Mouse (Mus musculus) CH12.LX (cell line): ENCODE data around the gene Slc34a2. TPM values are rescaled to one million over a fixed set of nuclear protein-coding genes. Genes with fewer than 3 reads are reported as not detected.
A peak's percentile ranks its signal among the peaks of the same experiment; 100 is the strongest.

Experiments
- DNase-seq: peaks from one replicate; pipeline ENCODE4 v3.0.0-alpha.2; 2013; ENCODE audit errors: extremely low read depth
- H3K27ac ChIP-seq: 2 replicates; pipeline ENCODE4 v1.5.1; 2012; ENCODE audit warnings: low read depth, mild to moderate bottlenecking, control low read depth, moderate library complexity; ENCODE audit not compliant: insufficient read depth
- H3K27me3 ChIP-seq: replicated peaks from 2 replicates; pipeline ENCODE3; 2012; ENCODE audit warnings: inconsistent platforms
- H3K36me3 ChIP-seq, 2 experiments: replicated peaks in 1 of 2; 2 replicates each; pipeline versions ENCODE3 to v1.6.1; 2012; ENCODE audit warnings: inconsistent platforms in 1 of 2, low read length in 1 of 2, mild to moderate bottlenecking in 1 of 2, mixed read lengths in 1 of 2, moderate library complexity in 1 of 2; ENCODE audit not compliant: control insufficient read depth in 1 of 2, insufficient read depth in 1 of 2
- H3K4me1 ChIP-seq, 2 experiments: 2 replicates each; pipeline ENCODE4 v1.6.1; 2012; ENCODE audit warnings: inconsistent platforms in 1 of 2, moderate library complexity in 1 of 2; ENCODE audit not compliant: insufficient read depth in 2 of 2, control insufficient read depth in 1 of 2
- H3K4me2 ChIP-seq: 2 replicates; pipeline ENCODE4 v1.6.1; 2012; ENCODE audit warnings: low read depth, mild to moderate bottlenecking, control low read depth; ENCODE audit not compliant: poor library complexity, insufficient read depth, severe bottlenecking
- H3K4me3 ChIP-seq, 3 experiments: fragments of 150-350 bp in 1 of 3; sonication (generic) in 1 of 3; replicated peaks in 1 of 3; 2 replicates each; pipeline versions ENCODE3 to v1.5.1; 2011 to 2012; ENCODE audit warnings: low read depth in 2 of 3, low read length in 2 of 3, mild to moderate bottlenecking in 2 of 3, moderate library complexity in 2 of 3, control low read depth in 1 of 3, improper control_type of control experiment in 1 of 3, inconsistent platforms in 1 of 3, mixed read lengths in 1 of 3; ENCODE audit not compliant: poor library complexity in 1 of 3
- H3K79me2 ChIP-seq: replicated peaks from 2 replicates; pipeline ENCODE4 v1.6.1; 2012; ENCODE audit warnings: mild to moderate bottlenecking, moderate library complexity; ENCODE audit not compliant: control insufficient read depth, poor library complexity, insufficient read depth, severe bottlenecking; ENCODE audit errors: extremely low read depth
- H3K9ac ChIP-seq: 2 replicates; pipeline ENCODE4 v1.6.1; 2012; ENCODE audit warnings: low read depth, mild to moderate bottlenecking, control low read depth, moderate library complexity; ENCODE audit not compliant: insufficient read depth
- H3K9me3 ChIP-seq: replicated peaks from 2 replicates; pipeline ENCODE3; 2012; ENCODE audit warnings: low read length, inconsistent platforms, mixed read lengths
- BHLHE40 ChIP-seq: IDR thresholded peaks from 2 replicates; pipeline ENCODE4 v1.6.1; 2011; ENCODE audit warnings: mild to moderate bottlenecking, low read depth, low read length, improper control_type of control experiment
- CHD2 ChIP-seq: IDR thresholded peaks from 2 replicates; pipeline ENCODE4 v1.6.1; 2011; ENCODE audit warnings: low read length, improper control_type of control experiment
- CTCF ChIP-seq, 2 experiments: IDR thresholded peaks in 1 of 2; conservative IDR thresholded peaks in 1 of 2; 2 replicates each; pipeline ENCODE4 v1.5.1; 2011 to 2012; ENCODE audit warnings: low read depth in 2 of 2, low read length in 2 of 2, improper control_type of control experiment in 1 of 2, inconsistent platforms in 1 of 2, mild to moderate bottlenecking in 1 of 2, moderate library complexity in 1 of 2
- EP300 ChIP-seq: IDR thresholded peaks from 2 replicates; pipeline ENCODE4 v1.6.1; 2011; ENCODE audit warnings: low read length, improper control_type of control experiment
- HCFC1 ChIP-seq: IDR thresholded peaks from 2 replicates; pipeline ENCODE4 v1.6.1; 2012; ENCODE audit warnings: low read depth, mild to moderate bottlenecking, inconsistent platforms, low read length, improper control_type of control experiment
- JUND ChIP-seq: conservative IDR thresholded peaks from 2 replicates; pipeline ENCODE4 v1.6.1; 2011; ENCODE audit warnings: low read depth, low read length, improper control_type of control experiment
- MAX ChIP-seq: IDR thresholded peaks from 2 replicates; pipeline ENCODE4 v1.6.1; 2011; ENCODE audit warnings: low read length, improper control_type of control experiment
- MXI1 ChIP-seq: IDR thresholded peaks from 2 replicates; pipeline ENCODE4 v1.6.1; 2011; ENCODE audit warnings: mild to moderate bottlenecking, low read depth, low read length, improper control_type of control experiment
- NELFE ChIP-seq: IDR thresholded peaks from 2 replicates; pipeline ENCODE4 v1.6.1; 2011; ENCODE audit warnings: low read depth, low read length, improper control_type of control experiment
- POLR2A ChIP-seq: IDR thresholded peaks from 2 replicates; pipeline ENCODE4 v1.6.1; 2011; ENCODE audit warnings: low read depth, mild to moderate bottlenecking, improper control_type of control experiment, low read length
- POLR2AphosphoS2 ChIP-seq: IDR thresholded peaks from 2 replicates; pipeline ENCODE4 v1.6.1; 2011; ENCODE audit warnings: low read depth, low read length, improper control_type of control experiment
- RAD21 ChIP-seq: IDR thresholded peaks from 2 replicates; pipeline ENCODE4 v1.6.1; 2011; ENCODE audit warnings: low read depth, mild to moderate bottlenecking, low read length, improper control_type of control experiment, moderate library complexity
- RCOR1 ChIP-seq: conservative IDR thresholded peaks from 2 replicates; pipeline ENCODE4 v1.6.1; 2012; ENCODE audit warnings: low read depth, mild to moderate bottlenecking, inconsistent platforms, low read length, improper control_type of control experiment
- SIN3A ChIP-seq: IDR thresholded peaks from 2 replicates; pipeline ENCODE4 v1.6.1; 2012; ENCODE audit warnings: low read length, improper control_type of control experiment, inconsistent platforms
- SMC3 ChIP-seq: IDR thresholded peaks from 2 replicates; pipeline ENCODE4 v1.6.1; 2011; ENCODE audit warnings: low read depth, low read length, improper control_type of control experiment
- TCF12 ChIP-seq: IDR thresholded peaks from 2 replicates; pipeline ENCODE4 v1.6.1; 2014; ENCODE audit warnings: low read depth, mild to moderate bottlenecking, inconsistent platforms, low read length, improper control_type of control experiment
- ZNF384 ChIP-seq: IDR thresholded peaks from 2 replicates; pipeline ENCODE4 v1.6.1; 2012; ENCODE audit warnings: low read depth, low read length, improper control_type of control experiment, inconsistent platforms
- dilution Hi-C: fragments of 300-500 bp; cut with MboI; formaldehyde crosslinking; loops from 2 replicates; pipeline ENCODE4 v1.14.3; 2020; ENCODE audit warnings: low sequenced_read_pairs; ENCODE audit not compliant: extremely low pct_unique_long_range_greater_than_20kb, extremely low pct_ligation_motif_present
- in situ Hi-C: fragments of 300-500 bp; cut with MboI; formaldehyde crosslinking; loops from 3 replicates; pipeline ENCODE4 v1.14.3; 2019; ENCODE audit warnings: low sequenced_read_pairs, low pct_ligation_motif_present, low pct_unique_long_range_greater_than_20kb, mixed read lengths
- polyA plus RNA-seq: library from polyadenylated mRNA; unstranded; fragments of >175 nt; gene quantifications from 2 replicates; pipeline ENCODE4 v1.2.1, GENCODE M21; 2012; ENCODE audit warnings: low read depth; ENCODE audit not compliant: insufficient read length
- total RNA-seq, 2 experiments: library from RNA; depleted of rRNA; stranded (reverse); fragments of 300-350 nt in 1 of 2; fragments of >200 nt in 1 of 2; gene quantifications; 2 replicates each; pipeline ENCODE4 v1.2.3; 2012 to 2014

Slc34a2 gene
- total and polyA plus RNA-seq, 3 experiments: not detected

- no peak overlapping the region for H3K4me2 ChIP-seq
- H3K9me3 ChIP-seq: peaks cover 4% of the 10 kb centered on the region
- H3K79me2 ChIP-seq: no peaks in the 10 kb centered on the region
- H3K9ac ChIP-seq: no peak overlapping the region
- TF ChIP-seq HCFC1: no peak
- TF ChIP-seq POLR2A: no peak
- TF ChIP-seq CHD2: no peak
- no peak for TF ChIP-seq POLR2AphosphoS2
- TF ChIP-seq SIN3A: no peak
- TF ChIP-seq SMC3: no peak
- no peak for TF ChIP-seq BHLHE40
- TF ChIP-seq EP300: no peak
- TF ChIP-seq RCOR1: no peak
- TF ChIP-seq CTCF (conservative IDR thresholded peaks at IDR 0.05 in 1 of 2, IDR thresholded peaks at IDR 0.05 in 1 of 2; ENCODE audit: low read depth in 2 of 2, low read length in 2 of 2): no peak
- TF ChIP-seq ZNF384: no peak
- TF ChIP-seq NELFE: no peak
- H3K4me1 ChIP-seq: peaks cover 0 to 28% of the 10 kb centered on the region in 2 experiments; a peak in 2 of 4 replicates
- H3K27ac ChIP-seq: no peak overlapping the region
- dilution Hi-C loops (no loop called here), in situ Hi-C loops (no loop called here)
- no peaks in the 10 kb centered on the region for H3K36me3 ChIP-seq
- no peaks in the 10 kb centered on the region for H3K27me3 ChIP-seq
- H3K4me3 ChIP-seq: no peak overlapping the region
- no peak for DNase-seq
Measured at GRCm38 (mm10) chr5:53111036-53111435, 73.2 kb downstream of the Slc34a2 start.

- no peak overlapping the region for H3K4me3 ChIP-seq
- dilution Hi-C loops (no loop called here), in situ Hi-C loops (no loop called here)
- no peak for DNase-seq
- no peak overlapping the region for H3K9ac ChIP-seq
- no peak overlapping the region for H3K27ac ChIP-seq
- H3K27me3 ChIP-seq: no peaks in the 10 kb centered on the region
- peaks cover 0 to 24% of the 10 kb centered on the region in 2 experiments; a peak in 2 of 4 replicates for H3K4me1 ChIP-seq
- H3K36me3 ChIP-seq: no peaks in the 10 kb centered on the region
- peak; percentile 35; the same call in 1 of the 2 replicates for TF ChIP-seq SMC3
- no peak for TF ChIP-seq MXI1
- TF ChIP-seq CTCF (conservative IDR thresholded peaks at IDR 0.05 in 1 of 2, IDR thresholded peaks at IDR 0.05 in 1 of 2; ENCODE audit: low read depth in 2 of 2, low read length in 2 of 2): peak in 1 of 2 experiments; percentile 45; a peak in 3 of 4 replicates
- TF ChIP-seq RAD21: peak; percentile 26
- TF ChIP-seq TCF12: no peak
- TF ChIP-seq JUND: no peak
- TF ChIP-seq MAX: no peak
- peaks cover 4% of the 10 kb centered on the region for H3K9me3 ChIP-seq
- no peaks in the 10 kb centered on the region for H3K79me2 ChIP-seq
- H3K4me2 ChIP-seq: no peak overlapping the region
Measured at GRCm38 (mm10) chr5:53112942-53113341, 75.1 kb downstream of the Slc34a2 start.
